Mouse (Mus musculus) stomach, postnatal 0 days (tissue): Measurements from ENCODE around the gene Chrm3.

Source experiments
- CTCF ChIP-seq: IDR thresholded peaks from 2 replicates; pipeline ENCODE4 v1.5.1; 2016; ENCODE audit warnings: antibody characterized with exemption, low read depth, mild to moderate bottlenecking, moderate library complexity
- EP300 ChIP-seq: optimal IDR thresholded peaks from 2 replicates; pipeline ENCODE3; 2016; ENCODE audit warnings: antibody characterized with exemption

DNA sequence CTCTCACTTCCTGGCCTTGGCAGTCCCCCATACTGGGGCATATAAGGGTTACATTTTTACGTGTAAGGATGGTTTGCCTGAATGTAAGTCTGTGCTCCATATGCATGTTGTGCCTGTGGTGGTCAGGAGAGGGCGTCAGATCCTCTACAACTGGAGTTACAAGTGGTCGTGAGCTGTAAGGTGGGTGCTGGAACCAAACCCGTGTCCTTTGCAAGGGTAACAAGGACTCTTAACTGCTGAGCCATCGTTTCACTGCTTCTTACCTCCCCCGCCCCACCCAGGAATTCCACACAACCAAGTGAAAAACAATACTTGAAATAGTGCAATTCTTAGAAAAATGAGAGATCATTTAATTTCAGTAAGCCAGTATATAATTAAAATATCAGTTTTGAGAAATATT lies 330.7 kb downstream of the Chrm3 start:
- TF ChIP-seq CTCF (peak; percentile 20; the same call in 1 of the 2 replicates), EP300 (no peak)
